Mouse (Mus musculus) Patski (cell line): ENCODE data around the gene Il18rap. TPM values are rescaled to one million over a fixed set of nuclear protein-coding genes. Genes with fewer than 3 reads are reported as not detected.

ENCODE experiments used
- ATAC-seq: fragments of 100-300 bp; one replicate; pipeline ENCODE4 v1.8.0; 2021
- CTCF ChIA-PET: fragments of 350-600 bp; sonication (Branson Sonifier 250); formaldehyde crosslinking; loops from one replicate; lab custom pipeline; 2022; ENCODE audit warnings: inconsistent platforms; lab: Charles Lee
- POLR2A ChIA-PET: fragments of 350-600 bp; sonication (Branson Sonifier 250); formaldehyde crosslinking; loops from one replicate; lab custom pipeline; 2022; ENCODE audit warnings: antibody characterized with exemption, inconsistent platforms; lab: Charles Lee
- DNase-seq: peaks from one replicate; pipeline ENCODE4 v3.0.0-alpha.2; 2011; ENCODE audit warnings: low read depth, low spot score
- H3K27me3 ChIP-seq: fragments of 371-371 bp; one replicate; pipeline ENCODE4 v1.5.1; 2021
- CTCF ChIP-seq: fragments of 100-300 bp; IDR thresholded peaks from one replicate; pipeline ENCODE4 v1.5.1; 2021
- in situ Hi-C: fragments of 300-500 bp; cut with MboI; formaldehyde crosslinking; loops from 3 replicates; pipeline ENCODE4 v1.11.1; 2018; ENCODE audit warnings: low pct_unique_long_range_greater_than_20kb, mixed read lengths
- polyA plus RNA-seq: library from polyadenylated mRNA; unstranded; gene quantifications from one replicate; pipeline ENCODE4 v1.2.3, GENCODE M21; 2021

Il18rap gene
- polyA plus RNA-seq, result 0.37 TPM

DNA sequence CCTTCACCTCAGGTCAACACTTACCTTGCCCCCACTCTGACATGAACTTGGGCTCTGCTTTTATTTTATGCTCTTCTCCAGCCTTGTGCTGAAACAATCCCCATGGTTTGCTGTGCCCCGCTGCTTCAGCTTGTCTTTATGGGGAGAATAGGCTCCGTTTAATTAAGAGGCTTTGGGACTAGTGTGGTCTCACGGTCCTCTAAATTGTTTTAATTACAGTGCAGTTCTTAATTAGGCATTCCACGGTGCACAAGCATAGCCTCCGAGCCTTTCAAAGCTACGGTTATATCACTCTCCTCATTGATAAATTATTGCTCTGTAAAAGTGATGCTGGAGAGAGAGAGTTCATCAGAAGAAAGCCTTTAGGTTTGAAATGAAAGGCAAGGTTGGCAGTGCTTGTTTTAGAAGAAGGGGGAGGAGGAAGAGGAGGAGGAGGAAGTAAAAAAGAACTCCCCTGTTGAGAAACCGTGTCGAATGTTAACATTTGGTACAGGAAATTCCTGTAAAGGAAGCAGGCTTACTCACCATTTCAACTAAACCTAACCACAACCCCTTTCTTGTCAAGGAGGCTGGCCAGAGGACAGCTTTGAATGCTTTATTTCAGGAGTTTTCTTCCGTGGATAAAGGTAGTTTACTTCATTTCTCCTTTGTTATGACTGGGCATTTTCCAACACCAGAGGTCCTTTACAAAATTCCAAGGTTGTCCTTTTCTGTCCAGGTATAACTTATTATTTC is at the start of gene Il18rap:
Gene Il18rap (plus strand): TSS at position 512 of the 735 bp plus-strand sequence.
- ATAC-seq (no peak), DNase-seq (no peak)
- POLR2A ChIA-PET, result no interaction called here
- CTCF ChIA-PET, result no interaction called here
- TF ChIP-seq CTCF, result no peak
- H3K27me3 ChIP-seq, result peaks cover 6% of the 10 kb centered on the region
- in situ Hi-C loops, result no loop called here

DNA sequence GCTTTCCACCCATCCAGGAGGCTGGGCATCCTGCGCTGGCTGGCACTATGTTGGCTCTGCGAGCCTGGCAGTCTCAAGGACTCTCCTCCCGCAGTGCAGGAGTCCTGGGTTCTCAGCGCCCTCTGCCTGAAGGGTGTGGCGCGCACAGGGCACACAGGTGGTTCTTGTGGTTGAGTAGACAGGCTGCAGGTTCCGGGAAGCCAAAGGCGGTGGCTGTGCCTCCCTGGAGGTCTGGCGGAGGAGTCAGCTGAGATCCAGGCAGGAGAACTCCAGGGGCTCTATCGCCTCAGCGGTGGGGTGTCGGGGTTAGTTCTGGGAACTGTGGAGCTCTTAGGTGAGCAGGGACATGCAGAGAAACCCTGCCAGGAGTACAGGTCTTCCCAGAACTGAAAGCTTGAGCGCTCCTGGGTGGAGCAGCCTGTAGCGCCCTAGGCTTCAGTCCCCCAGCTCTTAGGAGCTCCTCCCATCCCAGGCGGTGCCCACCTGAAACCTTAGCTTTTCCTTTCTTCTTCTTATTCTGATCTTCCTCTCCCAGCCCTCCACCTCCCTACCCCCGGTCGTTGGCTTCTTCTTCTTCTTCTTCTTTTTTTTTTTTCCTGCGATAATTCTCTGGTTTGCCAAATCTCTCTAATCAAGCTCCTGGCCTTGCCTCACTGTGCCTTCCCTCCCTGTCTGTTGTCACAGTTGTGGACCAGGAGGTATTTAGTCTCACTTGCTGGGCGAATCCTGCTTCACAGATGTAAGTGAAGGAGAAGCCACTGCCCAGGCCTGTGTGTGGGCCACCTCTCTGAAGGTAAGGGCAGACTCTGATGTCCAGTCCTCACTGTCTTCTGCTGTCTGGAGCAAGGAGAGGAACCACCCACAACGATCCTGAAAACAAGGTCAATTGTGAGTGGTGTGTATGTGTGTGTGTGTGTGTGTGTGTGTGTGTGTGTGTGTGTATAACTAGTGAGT is 49.4 kb upstream of the Il18rap start, which contains the start of gene Il18r1:
Gene Il18r1 (plus strand): TSS at position 76 of the 954 bp plus-strand sequence.
- POLR2A ChIA-PET, result interaction anchor here (0.7 to 1.5 kb wide), 2 partner anchors 21 to 23 kb away, joined by 3 to 4 read pairs; no protein-coding TSS in a partner anchor
- ATAC-seq (no peak), DNase-seq (no peak)
- CTCF ChIA-PET, result interaction anchor here (1.3 kb wide), 1 partner anchor 85 kb away, joined by 3 read pairs; no protein-coding TSS in a partner anchor
- TF ChIP-seq CTCF, result peak; percentile 38
- H3K27me3 ChIP-seq, result peaks cover 5% of the 10 kb centered on the region
- in situ Hi-C loops, result no loop called here

DNA sequence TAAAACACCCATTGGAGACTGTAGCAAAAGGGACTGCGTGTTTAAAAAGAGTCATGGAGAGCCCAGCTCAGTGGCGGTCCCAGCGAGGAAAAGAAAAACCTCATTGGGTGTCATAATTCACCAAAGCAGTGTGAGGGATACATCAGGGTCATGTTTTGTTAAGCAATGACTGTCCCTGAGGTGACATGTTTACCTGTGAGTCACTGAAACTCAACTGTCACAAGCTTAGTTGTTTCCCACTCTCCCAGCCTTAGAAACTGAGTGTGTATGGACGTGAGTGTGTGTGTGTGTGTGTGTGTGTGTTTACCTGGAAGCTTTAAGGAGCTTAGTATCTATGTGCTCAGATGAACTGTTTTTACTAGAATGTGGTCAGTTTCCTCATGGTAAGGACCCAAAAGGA is 47.9 kb upstream of the Il18rap start:
- CTCF ChIA-PET, result no interaction called here
- no peak for DNase-seq
- H3K27me3 ChIP-seq, result peaks cover 5% of the 10 kb centered on the region
- POLR2A ChIA-PET, result no interaction called here
- no peak for TF ChIP-seq CTCF
- in situ Hi-C loops, result no loop called here
- ATAC-seq, result no peak

DNA sequence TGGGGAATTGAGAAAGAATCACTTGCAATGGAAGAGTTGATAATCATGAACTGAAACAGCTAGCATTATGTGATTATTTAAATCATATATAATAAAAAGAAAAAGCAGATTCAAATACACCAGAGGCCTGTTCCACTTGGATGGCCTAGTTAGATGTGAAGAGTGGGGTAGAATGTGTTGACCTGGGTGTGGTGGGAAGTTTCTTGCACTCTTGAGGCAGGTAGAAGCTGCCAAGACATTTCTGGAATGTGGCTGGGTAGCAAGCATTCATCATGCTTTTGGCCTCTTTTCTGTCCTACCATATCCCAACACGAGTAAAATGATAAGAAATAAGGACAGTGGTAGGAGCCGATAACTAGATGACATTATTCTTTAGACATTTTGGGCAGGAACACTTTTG is 46.4 kb upstream of the Il18rap start:
- no peak for TF ChIP-seq CTCF
- H3K27me3 ChIP-seq, result peaks cover 5% of the 10 kb centered on the region
- DNase-seq (no peak), ATAC-seq (no peak)
- CTCF ChIA-PET, result interaction anchor here (0.9 kb wide), 1 partner anchor 88 kb away, joined by 3 read pairs; no protein-coding TSS in a partner anchor
- in situ Hi-C loops, result no loop called here
- POLR2A ChIA-PET, result no interaction called here

DNA sequence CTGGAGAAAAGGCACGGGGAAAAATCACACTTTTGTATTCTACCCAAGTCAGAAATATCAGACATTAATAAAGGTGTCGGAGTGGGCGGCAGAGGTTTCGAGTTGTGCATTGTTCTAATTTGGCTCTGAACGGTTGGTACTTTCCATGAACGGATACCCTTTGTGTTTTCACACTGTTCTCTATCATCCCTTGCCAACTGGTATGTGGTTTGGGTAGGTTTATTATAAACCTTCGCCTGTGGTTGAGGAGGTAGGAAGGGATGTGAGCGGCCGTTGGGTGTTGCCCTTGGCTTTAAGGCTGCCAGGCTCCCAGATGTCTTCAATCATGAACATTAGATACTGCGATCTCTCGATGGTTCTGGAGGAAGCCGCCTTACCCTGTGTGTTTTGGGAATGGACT is 45.3 kb upstream of the Il18rap start:
- ChIA-PET CTCF (no interaction called here), POLR2A (no interaction called here)
- DNase-seq, result no peak
- ATAC-seq, result no peak
- H3K27me3 ChIP-seq, result no peaks in the 10 kb centered on the region
- in situ Hi-C loops, result no loop called here
- no peak for TF ChIP-seq CTCF

DNA sequence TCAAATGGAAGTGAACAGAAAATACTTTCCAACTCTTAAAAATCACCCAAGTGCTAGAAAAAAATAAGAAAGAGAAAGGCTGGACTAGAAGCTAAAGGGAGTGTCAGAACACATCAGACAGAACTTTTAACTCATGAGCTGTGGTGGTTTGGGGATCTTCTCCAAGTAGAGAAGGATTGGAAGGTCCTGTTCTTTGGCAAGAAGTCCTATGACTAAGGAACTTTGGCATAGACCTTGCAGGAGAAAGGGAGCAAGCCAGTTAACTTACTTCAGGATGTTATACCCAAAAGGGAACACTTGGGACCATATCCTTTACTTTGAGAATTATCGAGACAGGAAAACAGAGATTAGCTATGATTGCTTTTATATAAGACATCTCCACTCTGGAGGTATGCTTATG is 42.8 kb upstream of the Il18rap start:
- no peak for TF ChIP-seq CTCF
- in situ Hi-C loops, result no loop called here
- H3K27me3 ChIP-seq, result no peaks in the 10 kb centered on the region
- DNase-seq, result no peak
- ChIA-PET CTCF (no interaction called here), POLR2A (no interaction called here)
- ATAC-seq, result no peak

DNA sequence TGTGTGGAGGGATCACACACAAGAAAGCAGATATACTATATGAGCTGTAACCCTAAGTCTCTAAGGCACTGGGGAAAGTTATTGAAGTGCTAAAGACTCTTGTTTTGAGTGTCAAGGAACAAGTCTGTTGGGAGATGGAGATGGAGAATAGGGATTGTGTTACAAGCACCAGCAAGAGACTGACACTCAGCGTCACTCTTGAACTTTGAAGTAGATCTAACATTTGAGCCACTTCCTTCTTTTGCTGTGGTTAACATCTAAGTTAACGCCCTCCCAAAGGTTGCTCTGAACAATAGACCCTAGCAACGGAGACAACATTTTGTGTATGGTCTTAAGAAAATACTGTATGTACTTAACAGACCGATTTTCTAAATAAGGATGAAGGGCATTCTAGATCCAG is 41.5 kb upstream of the Il18rap start:
- POLR2A ChIA-PET, result no interaction called here
- TF ChIP-seq CTCF, result no peak
- DNase-seq (no peak), ATAC-seq (no peak)
- CTCF ChIA-PET, result interaction anchor here (1.5 kb wide), 1 partner anchor 11 kb away, joined by 4 read pairs; no protein-coding TSS in a partner anchor
- no peaks in the 10 kb centered on the region for H3K27me3 ChIP-seq
- in situ Hi-C loops, result no loop called here

DNA sequence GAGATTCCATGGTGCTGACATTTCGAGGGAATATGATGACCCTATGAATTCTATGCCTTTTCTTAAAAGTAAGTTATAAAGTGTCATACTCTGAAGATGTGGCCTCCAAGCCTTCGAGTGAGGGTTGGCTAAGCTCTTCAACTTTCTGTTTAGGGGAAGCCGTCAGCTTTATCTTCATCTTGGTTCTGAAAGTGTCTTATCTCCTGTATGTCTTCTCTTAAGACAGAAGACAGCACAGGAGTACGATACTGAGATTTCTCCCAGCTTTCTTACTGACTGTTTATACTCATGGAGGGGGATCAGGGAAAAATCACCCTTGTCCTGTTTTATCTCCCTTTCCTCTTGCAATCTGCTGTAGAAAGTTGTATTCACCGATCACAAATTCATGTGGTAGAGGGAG is 40.8 kb upstream of the Il18rap start:
- DNase-seq (no peak), ATAC-seq (no peak)
- POLR2A ChIA-PET, result no interaction called here
- in situ Hi-C loops, result no loop called here
- CTCF ChIA-PET, result interaction anchor here (1.5 kb wide), 1 partner anchor 10 kb away, joined by 4 read pairs; no protein-coding TSS in a partner anchor
- TF ChIP-seq CTCF, result no peak
- H3K27me3 ChIP-seq, result no peaks in the 10 kb centered on the region

DNA sequence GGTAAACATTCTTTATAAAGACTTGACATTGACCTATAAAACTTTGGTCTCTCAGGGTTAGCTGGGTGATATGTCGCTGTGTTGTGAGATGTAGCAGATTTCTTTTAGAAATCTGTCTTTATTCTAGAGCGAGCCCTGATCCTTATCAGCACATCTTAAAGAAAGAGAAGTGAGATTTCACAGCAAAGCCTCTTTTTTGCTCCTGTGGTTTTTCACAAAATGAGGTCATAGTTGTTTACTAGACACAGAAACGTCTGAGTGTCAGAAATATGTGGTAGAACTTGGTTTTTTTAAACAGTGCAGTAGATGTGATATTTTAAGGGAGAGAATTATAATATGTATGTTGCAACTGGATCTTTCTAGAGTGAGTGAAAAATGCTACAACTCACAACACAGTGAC is 39.5 kb upstream of the Il18rap start:
- no peak for DNase-seq
- no peak for TF ChIP-seq CTCF
- H3K27me3 ChIP-seq, result peaks cover 6% of the 10 kb centered on the region
- in situ Hi-C loops, result no loop called here
- ChIA-PET CTCF (interaction anchor here (0.8 kb wide), 1 partner anchor 9 kb away, joined by 3 read pairs; no protein-coding TSS in a partner anchor), POLR2A (no interaction called here)
- ATAC-seq, result no peak

DNA sequence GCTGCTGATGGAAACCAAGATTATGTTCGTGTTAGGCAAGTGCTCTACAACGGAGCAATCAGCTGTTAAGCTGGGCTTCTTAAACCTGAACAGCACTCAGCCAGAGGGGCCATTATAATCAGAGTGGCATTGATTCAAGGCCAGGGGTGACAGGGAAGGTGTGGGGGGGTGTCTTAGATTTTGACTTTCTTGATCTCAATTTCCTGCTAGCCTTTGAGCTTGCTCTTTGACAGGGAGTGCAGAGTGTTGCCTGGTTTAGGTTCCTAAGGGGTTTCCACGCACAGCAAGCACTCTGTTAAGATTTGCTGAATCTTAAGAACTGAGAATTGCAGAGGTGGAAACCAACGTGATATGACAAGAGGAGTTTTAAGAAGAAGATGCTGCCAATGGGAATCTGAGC is 38.4 kb upstream of the Il18rap start:
- no peak for TF ChIP-seq CTCF
- no peak for ATAC-seq
- in situ Hi-C loops, result no loop called here
- ChIA-PET POLR2A (no interaction called here), CTCF (interaction anchor here (0.8 kb wide), 1 partner anchor 8 kb away, joined by 3 read pairs; no protein-coding TSS in a partner anchor)
- H3K27me3 ChIP-seq, result peaks cover 6% of the 10 kb centered on the region
- DNase-seq, result no peak
